ENCODE assay signal across 30 mouse cellular contexts in genomic region chr2:120655905-120656304, GRCm38 (mm10).
"Had no signal": no experiment of that assay in that cellular context is flagged by ENCODE, and none has a peak within 500 bp of the region (broad histone marks: within the 10 kb centered on the region; RNA-seq: fewer than 3 reads in every experiment).

No protein-coding gene starts in this region.

- H3K4me2 ChIP-seq: limb, embryonic 12.5 days; limb, embryonic 13.5 days; limb, embryonic 15.5 days; liver, embryonic 12.5 days; liver, embryonic 13.5 days; liver, embryonic 15.5 days; lung, embryonic 14.5 days; lung, embryonic 15.5 days; midbrain, embryonic 11.5 days; midbrain, embryonic 12.5 days; midbrain, embryonic 13.5 days; midbrain, embryonic 15.5 days; neural tube, embryonic 12.5 days had no signal

- H3K27ac ChIP-seq: left cerebral cortex, adult 2 months; limb, embryonic 10.5 days; limb, embryonic 12.5 days; limb, embryonic 13.5 days; limb, embryonic 15.5 days; liver, embryonic 12.5 days; liver, embryonic 14.5 days; liver, embryonic 15.5 days; lung, embryonic 15.5 days; macrophage; midbrain, embryonic 10.5 days; midbrain, embryonic 12.5 days; midbrain, embryonic 13.5 days; midbrain, embryonic 15.5 days; neural tube, embryonic 12.5 days had no signal

- H3K9ac ChIP-seq: limb, embryonic 12.5 days; limb, embryonic 13.5 days; limb, embryonic 15.5 days; liver, embryonic 12.5 days; liver, embryonic 13.5 days; liver, embryonic 14.5 days; liver, embryonic 15.5 days; liver, postnatal 0 days; lung, embryonic 14.5 days; lung, embryonic 15.5 days; midbrain, embryonic 12.5 days; midbrain, embryonic 13.5 days; midbrain, embryonic 15.5 days; neural tube, embryonic 12.5 days had no signal

- H3K4me3 ChIP-seq: left cerebral cortex, adult 2 months; limb, embryonic 10.5 days; limb, embryonic 12.5 days; limb, embryonic 13.5 days; limb, embryonic 15.5 days; liver, embryonic 12.5 days; liver, embryonic 13.5 days; liver, embryonic 15.5 days; lung, embryonic 15.5 days; megakaryocyte, embryonic 14.5 days; midbrain, embryonic 10.5 days; midbrain, embryonic 12.5 days; midbrain, embryonic 13.5 days; midbrain, embryonic 15.5 days; myocyte; neural tube, embryonic 12.5 days had no signal

- ATAC-seq: midbrain, embryonic 13.5 days; midbrain, embryonic 15.5 days; midbrain, embryonic 16.5 days had no signal

- H3K9me3 ChIP-seq: limb, embryonic 10.5 days; limb, embryonic 12.5 days; limb, embryonic 13.5 days; limb, embryonic 15.5 days; liver, embryonic 12.5 days; liver, embryonic 13.5 days; liver, embryonic 15.5 days; lung, embryonic 15.5 days; midbrain, embryonic 10.5 days; midbrain, embryonic 12.5 days; midbrain, embryonic 13.5 days; midbrain, embryonic 15.5 days; neural tube, embryonic 12.5 days had no signal

- H3K4me1 ChIP-seq: limb, embryonic 10.5 days; limb, embryonic 12.5 days; limb, embryonic 15.5 days; midbrain, embryonic 10.5 days; midbrain, embryonic 12.5 days; midbrain, embryonic 13.5 days; midbrain, embryonic 15.5 days; neural tube, embryonic 12.5 days had no signal

- H3K27me3 ChIP-seq: limb, embryonic 12.5 days; limb, embryonic 13.5 days; limb, embryonic 15.5 days; liver, embryonic 12.5 days; liver, embryonic 13.5 days; lung, embryonic 15.5 days; megakaryocyte, embryonic 14.5 days; midbrain, embryonic 12.5 days; midbrain, embryonic 13.5 days; midbrain, embryonic 15.5 days; neural tube, embryonic 12.5 days had no signal

- DNase-seq: left cerebral cortex, postnatal 4 days; liver; liver, embryonic 13.5 days; liver, postnatal 0 days; lung, adult 18-20 months; lung, adult 2 months; lung, embryonic 14.5 days; lung, postnatal 14 days; lung, postnatal 36 days; lung, postnatal 4 days; midbrain, embryonic 14.5 days had no signal

- H3K36me3 ChIP-seq: limb, embryonic 10.5 days; limb, embryonic 12.5 days; limb, embryonic 13.5 days; limb, embryonic 15.5 days; liver, embryonic 12.5 days; liver, embryonic 13.5 days; liver, embryonic 15.5 days; lung, embryonic 15.5 days; midbrain, embryonic 10.5 days; midbrain, embryonic 12.5 days; midbrain, embryonic 13.5 days; midbrain, embryonic 15.5 days; neural tube, embryonic 12.5 days had no signal
